Mouse (Mus musculus): ENCODE results near the gene Csde1.

Gene Csde1

GRCm38 (mm10) chr3:103020249-103020942, at the start of gene Csde1:
Gene Csde1 (plus strand): TSS chr3:103020426.
- DNase-seq (ENCODE audit: low read depth): peak; percentile 99

GRCm38 (mm10) chr3:102970508-102970907, 49.7 kb upstream of the Csde1 start:
- no peak for DNase-seq (ENCODE audit: low read depth)

GRCm38 (mm10) chr3:102976906-102977305, 43.3 kb upstream of the Csde1 start:
- DNase-seq (ENCODE audit: low read depth): no peak

- no peak for DNase-seq (ENCODE audit: low read depth)
Measured at GRCm38 (mm10) chr3:102979550-102980348, 40.5 kb upstream of the Csde1 start.

- no peak for DNase-seq (ENCODE audit: low read depth)
Measured at GRCm38 (mm10) chr3:102980349-102980736, 39.9 kb upstream of the Csde1 start.

GRCm38 (mm10) chr3:102991041-102991440, 29.2 kb upstream of the Csde1 start:
- DNase-seq (ENCODE audit: low read depth): no peak

- DNase-seq (ENCODE audit: low read depth): no peak
Measured at GRCm38 (mm10) chr3:102992936-102993335, 27.3 kb upstream of the Csde1 start.

- no peak for DNase-seq (ENCODE audit: low read depth)
Measured at GRCm38 (mm10) chr3:102995233-102995604, 25.0 kb upstream of the Csde1 start.

- peak; percentile 98 for DNase-seq (ENCODE audit: low read depth)
Measured at GRCm38 (mm10) chr3:102995605-102996321, 24.5 kb upstream of the Csde1 start, which contains the start of gene Sike1. Gene Sike1 (plus strand): TSS chr3:102995708.

- DNase-seq (ENCODE audit: low read depth): no peak
Measured at GRCm38 (mm10) chr3:102997036-102997435, 23.2 kb upstream of the Csde1 start.

- no peak for DNase-seq (ENCODE audit: low read depth)
Measured at GRCm38 (mm10) chr3:102997591-102997990, 22.6 kb upstream of the Csde1 start.

GRCm38 (mm10) chr3:103001595-103001994, 18.6 kb upstream of the Csde1 start:
- DNase-seq (ENCODE audit: low read depth): no peak

- DNase-seq (ENCODE audit: low read depth): no peak
Measured at GRCm38 (mm10) chr3:103017350-103017749, 2.9 kb upstream of the Csde1 start.

- peak; percentile 43 for DNase-seq (ENCODE audit: low read depth)
Measured at GRCm38 (mm10) chr3:103019462-103019861, 764 bp upstream of the Csde1 start.

GRCm38 (mm10) chr3:103020943-103021638, 865 bp downstream of the Csde1 start:
- peak; percentile 94 for DNase-seq (ENCODE audit: low read depth)

- peak; percentile 77 for DNase-seq (ENCODE audit: low read depth)
Measured at GRCm38 (mm10) chr3:103026174-103026573, 5.9 kb downstream of the Csde1 start.

- no peak for DNase-seq (ENCODE audit: low read depth)
Measured at GRCm38 (mm10) chr3:103040285-103040684, 20.1 kb downstream of the Csde1 start.

- DNase-seq (ENCODE audit: low read depth): no peak
Measured at GRCm38 (mm10) chr3:103040861-103041379, 20.7 kb downstream of the Csde1 start.

GRCm38 (mm10) chr3:103056016-103056595, 35.9 kb downstream of the Csde1 start:
- no peak for DNase-seq (ENCODE audit: low read depth)

GRCm38 (mm10) chr3:103057752-103058151, 37.5 kb downstream of the Csde1 start:
- no peak for DNase-seq (ENCODE audit: low read depth)
